Mouse (Mus musculus): ENCODE results near the gene Fscn1.

DNA sequence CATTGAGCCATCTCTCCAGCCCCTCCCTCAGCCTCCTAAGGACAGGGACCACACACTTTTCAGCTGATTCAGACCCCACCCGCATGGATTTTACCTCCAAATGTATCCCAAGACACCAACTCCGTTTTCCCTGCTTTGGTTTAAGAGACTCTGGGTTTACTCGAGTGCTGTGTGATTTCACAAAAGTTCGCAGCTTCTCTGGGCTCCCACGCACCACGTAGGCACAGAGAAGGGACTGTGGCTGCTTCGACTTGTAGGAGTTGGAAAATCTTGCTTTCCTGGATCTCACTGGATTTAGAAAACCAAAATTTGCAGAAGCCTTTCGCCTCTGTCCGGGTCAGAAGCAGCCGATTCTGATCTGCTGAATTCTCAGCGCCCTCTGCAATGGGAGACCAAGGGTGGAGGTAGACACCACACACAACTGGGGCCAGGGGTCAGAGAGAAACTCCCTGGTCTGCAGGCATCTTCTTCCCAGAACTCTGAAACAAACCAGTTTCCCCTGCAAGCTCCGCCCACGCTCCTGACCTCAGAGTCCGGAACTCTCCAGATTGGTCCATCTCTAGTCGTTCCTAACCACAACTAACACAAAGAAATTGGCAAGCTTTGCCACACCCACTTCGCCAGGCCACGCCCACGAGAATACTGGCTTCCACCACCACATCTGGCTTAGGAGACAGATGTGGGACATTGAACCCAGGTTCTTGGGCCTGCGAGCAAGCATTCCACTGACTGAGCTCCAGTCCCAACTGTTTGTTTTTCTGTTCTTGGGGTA lies 22.0 kb upstream of the Fscn1 start:
- TF ChIP-seq POLR2A (IDR thresholded peaks at IDR 0.05; ENCODE audit: low read depth, low read length) (no peak), CTCF (conservative IDR thresholded peaks at IDR 0.05; ENCODE audit: insufficient read depth, insufficient read length, low read depth, low read length) (no peak)
